Mouse (Mus musculus) MEL (cell line): ENCODE data around the gene Mcrip1. TPM values are rescaled to one million over a fixed set of nuclear protein-coding genes. Genes with fewer than 3 reads are reported as not detected.
A peak's percentile ranks its signal among the peaks of the same experiment; 100 is the strongest.

Source experiments
- DNase-seq: peaks from one replicate; pipeline ENCODE4 v3.0.0; 2011; ENCODE audit warnings: low read depth, low spot score
- H3K27ac ChIP-seq: 2 replicates; pipeline ENCODE4 v1.5.1; 2012; ENCODE audit warnings: low read depth, mild to moderate bottlenecking, control low read depth, low read length, moderate library complexity; ENCODE audit not compliant: control insufficient read depth
- H3K27me3 ChIP-seq, 2 experiments: fragments of 150-350 bp in 1 of 2; sonication (generic) in 1 of 2; 2 replicates each; pipeline ENCODE4 v1.6.1; 2012; ENCODE audit warnings: low read length in 2 of 2, mild to moderate bottlenecking in 2 of 2, improper control_type of control experiment in 1 of 2, moderate library complexity in 1 of 2; ENCODE audit not compliant: insufficient read depth in 2 of 2, control insufficient read depth in 1 of 2
- H3K36me3 ChIP-seq, 2 experiments: 2 replicates each; pipeline ENCODE4 v1.6.1; 2012 to 2014; ENCODE audit warnings: low read length in 2 of 2, improper control_type of control experiment in 1 of 2, inconsistent platforms in 1 of 2, mild to moderate bottlenecking in 1 of 2; ENCODE audit not compliant: insufficient read depth in 2 of 2, control insufficient read depth in 1 of 2
- H3K4me1 ChIP-seq, 2 experiments: fragments of 150-350 bp in 1 of 2; sonication (generic) in 1 of 2; 2 replicates each; pipeline ENCODE4 v1.6.1; 2012; ENCODE audit warnings: low read length in 2 of 2, improper control_type of control experiment in 1 of 2, mild to moderate bottlenecking in 1 of 2; ENCODE audit not compliant: insufficient read depth in 2 of 2, control insufficient read depth in 1 of 2
- H3K4me3 ChIP-seq, 2 experiments: fragments of 150-350 bp in 1 of 2; sonication (generic) in 1 of 2; 2 replicates each; pipeline ENCODE4 v1.5.1; 2012; ENCODE audit warnings: low read depth in 2 of 2, low read length in 2 of 2, mild to moderate bottlenecking in 2 of 2, moderate library complexity in 2 of 2, control low read depth in 1 of 2, improper control_type of control experiment in 1 of 2; ENCODE audit not compliant: control insufficient read depth in 1 of 2, insufficient read depth in 1 of 2
- H3K79me2 ChIP-seq: 2 replicates; pipeline ENCODE4 v1.6.1; 2012; ENCODE audit warnings: mild to moderate bottlenecking, low read length, moderate library complexity; ENCODE audit not compliant: control insufficient read depth, poor library complexity, insufficient read depth
- H3K9ac ChIP-seq: 2 replicates; pipeline ENCODE4 v1.6.1; 2012; ENCODE audit warnings: low read depth, mild to moderate bottlenecking, control low read depth, low read length, moderate library complexity; ENCODE audit not compliant: control insufficient read depth, poor library complexity, severe bottlenecking
- H3K9me3 ChIP-seq: fragments of 150-350 bp; sonication (generic); replicated peaks from 2 replicates; pipeline ENCODE4 v1.6.1; 2012; ENCODE audit warnings: mild to moderate bottlenecking, low read length, improper control_type of control experiment, moderate library complexity; ENCODE audit not compliant: insufficient read depth
- BHLHE40 ChIP-seq: IDR thresholded peaks from 2 replicates; pipeline ENCODE4 v1.6.1; 2012; ENCODE audit warnings: low read depth, mild to moderate bottlenecking, inconsistent platforms, low read length, improper control_type of control experiment, borderline replicate concordance
- CHD2 ChIP-seq: IDR thresholded peaks from 2 replicates; pipeline ENCODE4 v1.6.1; 2011; ENCODE audit warnings: low read length, improper control_type of control experiment
- E2F4 ChIP-seq: IDR thresholded peaks from 2 replicates; pipeline ENCODE4 v1.6.1; 2011; ENCODE audit warnings: low read depth, low read length, improper control_type of control experiment, borderline replicate concordance
- ETS1 ChIP-seq: IDR thresholded peaks from 2 replicates; pipeline ENCODE4 v1.6.1; 2012; ENCODE audit warnings: low read depth, mild to moderate bottlenecking, inconsistent platforms, low read length, improper control_type of control experiment, moderate library complexity
- GATA1 ChIP-seq: IDR thresholded peaks from 2 replicates; pipeline ENCODE4 v1.6.1; 2011; ENCODE audit warnings: low read depth, low read length, improper control_type of control experiment
- HCFC1 ChIP-seq: IDR thresholded peaks from 2 replicates; pipeline ENCODE4 v1.6.1; 2012; ENCODE audit warnings: low read depth, mild to moderate bottlenecking, inconsistent platforms, low read length, improper control_type of control experiment, moderate library complexity
- MAFK ChIP-seq: IDR thresholded peaks from 2 replicates; pipeline ENCODE4 v1.6.1; 2011; ENCODE audit warnings: low read depth, mild to moderate bottlenecking, low read length, improper control_type of control experiment, borderline replicate concordance
- MAX ChIP-seq: IDR thresholded peaks from 2 replicates; pipeline ENCODE4 v1.6.1; 2011; ENCODE audit warnings: low read length, improper control_type of control experiment
- MAZ ChIP-seq: IDR thresholded peaks from 2 replicates; pipeline ENCODE4 v1.6.1; 2012; ENCODE audit warnings: low read depth, mild to moderate bottlenecking, inconsistent platforms, low read length, improper control_type of control experiment
- MXI1 ChIP-seq: IDR thresholded peaks from 2 replicates; pipeline ENCODE4 v1.6.1; 2011; ENCODE audit warnings: mild to moderate bottlenecking, low read depth, low read length, improper control_type of control experiment
- MYB ChIP-seq: IDR thresholded peaks from 2 replicates; pipeline ENCODE4 v1.6.1; 2011; ENCODE audit warnings: mild to moderate bottlenecking, low read depth, low read length, improper control_type of control experiment
- NELFE ChIP-seq: IDR thresholded peaks from 2 replicates; pipeline ENCODE4 v1.6.1; 2011; ENCODE audit warnings: low read depth, low read length, improper control_type of control experiment
- POLR2AphosphoS2 ChIP-seq: IDR thresholded peaks from 2 replicates; pipeline ENCODE4 v1.6.1; 2011; ENCODE audit warnings: low read length, improper control_type of control experiment
- RCOR1 ChIP-seq: IDR thresholded peaks from 2 replicates; pipeline ENCODE4 v1.6.1; 2012; ENCODE audit warnings: low read depth, mild to moderate bottlenecking, inconsistent platforms, low read length, improper control_type of control experiment
- TAL1 ChIP-seq: IDR thresholded peaks from 2 replicates; pipeline ENCODE4 v1.6.1; 2012; ENCODE audit warnings: mild to moderate bottlenecking, inconsistent platforms, low read length, moderate library complexity, mixed read lengths
- TBP ChIP-seq: IDR thresholded peaks from 2 replicates; pipeline ENCODE4 v1.8.0; 2011; ENCODE audit warnings: low read depth, low read length, improper control_type of control experiment
- TCF12 ChIP-seq: IDR thresholded peaks from 2 replicates; pipeline ENCODE4 v1.6.1; 2014; ENCODE audit warnings: low read depth, mild to moderate bottlenecking, inconsistent platforms, low read length, improper control_type of control experiment, moderate library complexity
- UBTF ChIP-seq: IDR thresholded peaks from 2 replicates; pipeline ENCODE4 v1.6.1; 2012; ENCODE audit warnings: low read depth, mild to moderate bottlenecking, inconsistent platforms, low read length, improper control_type of control experiment, moderate library complexity, borderline replicate concordance; ENCODE audit not compliant: insufficient read depth
- USF1 ChIP-seq: IDR thresholded peaks from 2 replicates; pipeline ENCODE4 v1.6.1; 2014; ENCODE audit warnings: low read depth, mild to moderate bottlenecking, inconsistent platforms, low read length, improper control_type of control experiment, moderate library complexity
- USF2 ChIP-seq, 2 experiments: IDR thresholded peaks; 2 replicates each; pipeline ENCODE4 v1.6.1; 2011 to 2012; ENCODE audit warnings: improper control_type of control experiment in 2 of 2, low read length in 2 of 2, borderline replicate concordance in 1 of 2, inconsistent platforms in 1 of 2, low read depth in 1 of 2, mild to moderate bottlenecking in 1 of 2; ENCODE audit not compliant: insufficient read depth in 1 of 2
- ZKSCAN1 ChIP-seq: IDR thresholded peaks from 2 replicates; pipeline ENCODE4 v1.6.1; 2012; ENCODE audit warnings: low read depth, mild to moderate bottlenecking, inconsistent platforms, low read length, improper control_type of control experiment, moderate library complexity
- ZMIZ1 ChIP-seq: IDR thresholded peaks from 2 replicates; pipeline ENCODE4 v1.6.1; 2012; ENCODE audit warnings: low read depth, mild to moderate bottlenecking, inconsistent platforms, low read length, improper control_type of control experiment, moderate library complexity
- polyA plus RNA-seq, 2 experiments: library from polyadenylated mRNA; stranded (reverse) in 1 of 2; unstranded in 1 of 2; fragments of >175 nt in 1 of 2; fragments of >200 nt in 1 of 2; gene quantifications; 2 replicates each; pipeline versions ENCODE4 v1.2.1 to v1.2.4; 2012; ENCODE audit warnings: low replicate concordance in 2 of 2, low read depth in 1 of 2; ENCODE audit not compliant: insufficient read length in 2 of 2, insufficient read depth in 1 of 2, missing spikeins in 1 of 2
- total RNA-seq: library from RNA; depleted of rRNA; stranded (reverse); fragments of 300-350 nt; gene quantifications from 2 replicates; pipeline ENCODE4 v1.2.3, GENCODE M21; 2012

Gene Mcrip1
- total and polyA plus RNA-seq, 3 experiments, result 36.6 to 83.5 TPM; not detected in 1

DNA sequence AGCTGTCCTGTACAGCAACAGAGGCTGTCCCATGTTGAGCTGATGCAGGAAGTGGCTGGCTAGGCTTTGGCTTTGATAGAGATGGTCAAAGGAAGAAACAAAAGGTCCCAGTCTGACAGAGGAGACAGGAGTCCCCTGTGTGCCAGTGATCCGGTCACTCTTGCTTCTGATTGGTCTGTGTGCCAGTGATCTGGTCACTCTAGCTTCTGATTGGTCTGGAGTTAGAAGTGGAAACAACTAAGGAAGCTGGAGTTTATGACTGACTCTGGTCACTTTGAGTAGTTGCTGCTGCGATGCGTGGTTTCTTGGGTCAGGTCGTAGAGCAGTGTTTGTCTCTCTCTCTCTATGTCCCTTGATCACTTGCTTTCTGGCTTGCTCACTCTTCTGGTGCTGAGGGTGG, 47.8 kb downstream of the Mcrip1 start:
- Histone ChIP-seq H3K79me2 (no peaks in the 10 kb centered on the region), H3K4me3 (no peak overlapping the region), H3K36me3 (no peaks in the 10 kb centered on the region), H3K4me1 (no peaks in the 10 kb centered on the region), H3K27me3 (no peaks in the 10 kb centered on the region; a peak in 1 of 4 replicates)
- no peak for DNase-seq
- TF ChIP-seq TBP, result no peak
- no peak for TF ChIP-seq HCFC1
- TF ChIP-seq, all 39 proteins: peak for 0
- Histone ChIP-seq H3K9me3 (no peaks in the 10 kb centered on the region), H3K9ac (no peak overlapping the region), H3K27ac (no peak overlapping the region)

DNA sequence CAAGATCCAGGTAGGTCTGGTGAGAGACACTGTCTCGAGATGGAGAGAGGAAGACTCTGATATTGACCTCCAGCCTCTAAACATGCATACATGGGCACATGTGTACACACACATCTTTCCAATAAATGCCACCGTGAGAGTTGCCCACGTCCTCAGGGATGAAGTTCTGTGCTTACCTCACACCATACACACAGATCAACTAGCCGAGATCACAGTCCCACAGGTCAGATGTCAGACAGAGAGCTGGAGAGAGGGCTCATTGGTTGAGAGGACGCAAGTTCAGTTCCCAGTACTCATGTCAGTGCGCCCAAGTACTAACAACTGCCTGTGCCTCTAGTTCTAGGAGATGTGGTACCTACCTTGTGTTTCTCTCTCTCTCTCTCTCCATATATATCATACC, 48.5 kb downstream of the Mcrip1 start:
- no peak overlapping the region for H3K27ac ChIP-seq
- no peaks in the 10 kb centered on the region for H3K4me1 ChIP-seq
- H3K27me3 ChIP-seq, result no peaks in the 10 kb centered on the region; a peak in 1 of 4 replicates
- H3K4me3 ChIP-seq, result no peak overlapping the region
- no peaks in the 10 kb centered on the region for H3K36me3 ChIP-seq
- no peaks in the 10 kb centered on the region for H3K79me2 ChIP-seq
- H3K9me3 ChIP-seq, result no peaks in the 10 kb centered on the region
- TF ChIP-seq MXI1, result no peak
- no peak for TF ChIP-seq NELFE
- TF ChIP-seq MAFK, result no peak
- no peak for TF ChIP-seq MYB
- TF ChIP-seq POLR2AphosphoS2, result peak; percentile 41
- TF ChIP-seq UBTF, result no peak
- TF ChIP-seq, all 39 proteins: peak for 1
- no peak overlapping the region for H3K9ac ChIP-seq
- no peak for DNase-seq

DNA sequence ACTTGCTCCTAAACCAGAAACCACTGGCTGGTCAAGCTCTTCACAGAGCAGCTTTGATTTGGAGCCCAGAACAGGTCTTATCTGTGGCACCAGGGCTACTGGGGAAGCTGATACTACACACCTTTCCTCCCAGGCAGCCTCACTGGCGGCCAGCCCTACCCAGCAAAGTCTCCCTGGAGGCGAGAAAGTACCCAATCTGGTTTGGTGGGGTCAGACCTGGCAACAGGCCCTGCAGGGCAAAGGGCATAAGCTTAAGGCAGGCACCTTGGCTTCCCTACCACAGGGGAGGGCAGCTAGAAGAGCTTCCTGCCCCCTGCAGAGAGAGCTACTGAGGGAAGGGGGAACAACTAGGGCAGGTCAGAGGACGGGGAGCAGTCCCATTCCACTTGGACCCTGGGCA, 49.2 kb downstream of the Mcrip1 start:
- no peak overlapping the region for H3K27ac ChIP-seq
- H3K4me1 ChIP-seq, result no peaks in the 10 kb centered on the region
- H3K9ac ChIP-seq, result no peak overlapping the region
- H3K4me3 ChIP-seq, result no peak overlapping the region
- no peaks in the 10 kb centered on the region for H3K9me3 ChIP-seq
- H3K36me3 ChIP-seq, result no peaks in the 10 kb centered on the region
- H3K27me3 ChIP-seq, result no peaks in the 10 kb centered on the region; a peak in 1 of 4 replicates
- no peaks in the 10 kb centered on the region for H3K79me2 ChIP-seq
- TF ChIP-seq ETS1, result no peak
- TF ChIP-seq MAZ, result no peak
- TF ChIP-seq TBP, result no peak
- TF ChIP-seq POLR2AphosphoS2, result peak; percentile 70; the same call in 1 of the 2 replicates
- no peak for TF ChIP-seq USF2 (IDR thresholded peaks at IDR 0.05; ENCODE audit: borderline replicate concordance in 1 of 2, insufficient read depth in 1 of 2, low read depth in 1 of 2, low read length in 2 of 2)
- TF ChIP-seq MAX, result no peak
- no peak for TF ChIP-seq ZKSCAN1
- TF ChIP-seq BHLHE40, result no peak
- TF ChIP-seq GATA1, result peak; percentile 29; the same call in 1 of the 2 replicates
- TF ChIP-seq USF1, result no peak
- peak; percentile 78 for TF ChIP-seq RCOR1
- TF ChIP-seq TCF12, result 0 out of 2 replicates have a peak, but pooled peaks have one; percentile 21
- TF ChIP-seq ZMIZ1, result 0 out of 2 replicates have a peak, but pooled peaks have one; percentile 44
- peak; percentile 33 for TF ChIP-seq TAL1
- TF ChIP-seq MYB, result no peak
- TF ChIP-seq CHD2, result no peak
- TF ChIP-seq E2F4, result no peak
- no peak for DNase-seq
